Mouse (Mus musculus) lung, adult 2 months (tissue): ENCODE results near the gene Cpne6.

Experiments used
- CTCF ChIP-seq: fragments of 200-500 bp; IDR thresholded peaks from 2 replicates; pipeline ENCODE4 v1.5.1; 2011; ENCODE audit warnings: mild to moderate bottlenecking, low read length, control low read depth; ENCODE audit not compliant: insufficient read depth
- POLR2A ChIP-seq: fragments of 200-500 bp; IDR thresholded peaks from 2 replicates; pipeline ENCODE4 v1.6.1; 2011; ENCODE audit warnings: low read depth, mild to moderate bottlenecking, control low read depth, low read length, borderline replicate concordance; ENCODE audit errors: extremely low read depth

GRCm38 (mm10) chr14:55555788-55556187 is 45.5 kb downstream of the Cpne6 start:
- TF ChIP-seq CTCF (no peak), POLR2A (no peak)
